Mouse (Mus musculus) gonadal fat pad, adult 2 months (tissue): ENCODE measurements around the gene Fras1. TPM values are rescaled to one million over a fixed set of nuclear protein-coding genes. Genes with fewer than 3 reads are reported as not detected.

ENCODE experiments used
- DNase-seq: peaks from one replicate; pipeline ENCODE4 v3.0.0-alpha.2; 2012; ENCODE audit warnings: low read depth
- polyA plus RNA-seq: library from polyadenylated mRNA; depleted of rRNA; stranded (reverse); fragments of >200 nt; gene quantifications from 2 replicates; pipeline ENCODE4 v1.2.3, GENCODE M21; 2012; rRNA removed

Fras1 gene
- polyA plus RNA-seq, 1 experiment, result 2.2 TPM

- no peak for DNase-seq
Measured at GRCm38 (mm10) chr5:96792422-96792821, 418.7 kb downstream of the Fras1 start.

GRCm38 (mm10) chr5:96792936-96793718 lies 419.4 kb downstream of the Fras1 start, which contains the start of gene Anxa3:
Gene Anxa3 (plus strand): TSS chr5:96793339.
- no peak for DNase-seq

- no peak for DNase-seq
Measured at GRCm38 (mm10) chr5:96793953-96794635, 420.3 kb downstream of the Fras1 start.

- no peak for DNase-seq
Measured at GRCm38 (mm10) chr5:96795752-96796151, 422.0 kb downstream of the Fras1 start.

- DNase-seq, result no peak
Measured at GRCm38 (mm10) chr5:96797465-96797864, 423.7 kb downstream of the Fras1 start.

- no peak for DNase-seq
Measured at GRCm38 (mm10) chr5:96799165-96799564, 425.4 kb downstream of the Fras1 start.

GRCm38 (mm10) chr5:96799969-96800368 lies 426.2 kb downstream of the Fras1 start:
- no peak for DNase-seq

- DNase-seq, result no peak
Measured at GRCm38 (mm10) chr5:96802185-96802584, 428.4 kb downstream of the Fras1 start.

- no peak for DNase-seq
Measured at GRCm38 (mm10) chr5:96803091-96803490, 429.3 kb downstream of the Fras1 start.

GRCm38 (mm10) chr5:96804304-96804703 lies 430.5 kb downstream of the Fras1 start:
- DNase-seq, result no peak

- DNase-seq, result no peak
Measured at GRCm38 (mm10) chr5:96804813-96805212, 431.1 kb downstream of the Fras1 start.

- no peak for DNase-seq
Measured at GRCm38 (mm10) chr5:96810620-96811019, 436.9 kb downstream of the Fras1 start.

- DNase-seq, result no peak
Measured at GRCm38 (mm10) chr5:96824769-96825327, 451.1 kb downstream of the Fras1 start.

GRCm38 (mm10) chr5:96827176-96827575 lies 453.4 kb downstream of the Fras1 start:
- no peak for DNase-seq

Other genes with a start within 250 kb of the Fras1 start
- gene Cnot6l, start 209.8 kb upstream of the Fras1 start, polyA plus RNA-seq, result 10.3 and 15.1 TPM in 2 replicates
- 3.5 and 3.8 TPM in 2 replicates for gene Mrpl1, start 164.5 kb upstream of the Fras1 start, polyA plus RNA-seq